In genomic region chr10:50910861-50911410, GRCm38 (mm10) we compare ENCODE assay signal across 9 mouse cellular contexts. TPM values are rescaled to one million over a fixed set of nuclear protein-coding genes. Genes with fewer than 3 reads are reported as not detected.
A peak's percentile ranks its signal among the peaks of the same experiment; 100 is the strongest.
DNase-seq lines count a peak whose midpoint lies in the region; ATAC-seq and TF ChIP-seq lines count a peak whose summit lies in the region.
"Had no signal": no experiment of that assay in that cellular context is flagged by ENCODE, and none has a peak within 500 bp of the region (broad histone marks: within the 10 kb centered on the region; RNA-seq: fewer than 3 reads in every experiment).

No protein-coding gene starts in this region.

- peak overlapping the region; percentile 28 for H3K4me3 ChIP-seq in heart, embryonic 16.5 days (ENCODE audit: low read length)
- peak overlapping the region; percentile 39 for H3K4me3 ChIP-seq in embryonic facial prominence, embryonic 10.5 days
- peak overlapping the region; percentile 15 for H3K4me3 ChIP-seq in intestine, embryonic 14.5 days (ENCODE audit: low read depth, low read length)
- H3K4me3 ChIP-seq in midbrain, postnatal 0 days (ENCODE audit: low read depth, low read length): peak overlapping the region; percentile 15; the same call in 1 of the 2 replicates
- H3K4me3 ChIP-seq in cerebellum, adult 2 months (replicated peaks; ENCODE audit: insufficient read depth, low read depth, low read length): no peak overlapping the region

- H3K9ac ChIP-seq in heart, embryonic 16.5 days (ENCODE audit: low read length): no peak overlapping the region
- no peak overlapping the region for H3K9ac ChIP-seq in intestine, embryonic 14.5 days (ENCODE audit: low read length)
- no peak overlapping the region for H3K9ac ChIP-seq in midbrain, postnatal 0 days (replicated peaks; ENCODE audit: low read length, poor library complexity, severe bottlenecking)

- H3K27ac ChIP-seq in heart, embryonic 16.5 days (ENCODE audit: low read length): no peak overlapping the region
- H3K27ac ChIP-seq in embryonic facial prominence, embryonic 10.5 days (replicated peaks): no peak overlapping the region
- H3K27ac ChIP-seq in intestine, embryonic 14.5 days (ENCODE audit: low read depth): no peak overlapping the region
- H3K27ac ChIP-seq in midbrain, postnatal 0 days (ENCODE audit: low read depth, low read length): no peak overlapping the region
- H3K27ac ChIP-seq in cerebellum, adult 2 months (ENCODE audit: insufficient read depth, low read length): no peak overlapping the region

- intact Hi-C loops in heart, postnatal 36 days (cut with DNase I): no loop called here

- H3K4me2 ChIP-seq in heart, embryonic 16.5 days (ENCODE audit: low read depth, low read length): peak overlapping the region; percentile 53
- peak overlapping the region; percentile 37 for H3K4me2 ChIP-seq in intestine, embryonic 14.5 days (ENCODE audit: low read length)
- H3K4me2 ChIP-seq in midbrain, postnatal 0 days (ENCODE audit: low read depth, low read length, poor library complexity, severe bottlenecking): peak overlapping the region; percentile 23

- no peaks in the 10 kb centered on the region for H3K9me3 ChIP-seq in heart, embryonic 16.5 days (replicated peaks; ENCODE audit: control insufficient read depth, low read length)
- no peaks in the 10 kb centered on the region for H3K9me3 ChIP-seq in embryonic facial prominence, embryonic 10.5 days
- no peaks in the 10 kb centered on the region for H3K9me3 ChIP-seq in intestine, embryonic 14.5 days (ENCODE audit: control insufficient read depth, low read length)
- H3K9me3 ChIP-seq in midbrain, postnatal 0 days (ENCODE audit: low read length): no peaks in the 10 kb centered on the region

- no peaks in the 10 kb centered on the region for H3K36me3 ChIP-seq in heart, embryonic 16.5 days (ENCODE audit: control insufficient read depth, insufficient read depth)
- H3K36me3 ChIP-seq in embryonic facial prominence, embryonic 10.5 days (replicated peaks): no peaks in the 10 kb centered on the region
- H3K36me3 ChIP-seq in intestine, embryonic 14.5 days (ENCODE audit: control insufficient read depth, insufficient read depth, low read length): no peaks in the 10 kb centered on the region
- H3K36me3 ChIP-seq in midbrain, postnatal 0 days (ENCODE audit: insufficient read depth, low read length): no peaks in the 10 kb centered on the region

- peaks cover 57% of the 10 kb centered on the region for H3K27me3 ChIP-seq in heart, embryonic 16.5 days (ENCODE audit: control insufficient read depth, insufficient read depth, low read length)
- H3K27me3 ChIP-seq in embryonic facial prominence, embryonic 10.5 days (replicated peaks; ENCODE audit: low read depth, poor library complexity, severe bottlenecking): peaks cover 80% of the 10 kb centered on the region
- H3K27me3 ChIP-seq in intestine, embryonic 14.5 days (replicated peaks; ENCODE audit: control insufficient read depth, insufficient read depth, low read length): peaks cover 77% of the 10 kb centered on the region
- peaks cover 68% of the 10 kb centered on the region for H3K27me3 ChIP-seq in midbrain, postnatal 0 days (ENCODE audit: insufficient read depth, low read length)
- peaks cover 4% of the 10 kb centered on the region; the same call in 1 of the 2 replicates for H3K27me3 ChIP-seq in cerebellum, adult 2 months (ENCODE audit: control insufficient read depth, insufficient read depth, low read length)

- no peaks in the 10 kb centered on the region for H3K4me1 ChIP-seq in heart, embryonic 16.5 days (ENCODE audit: control insufficient read depth, insufficient read depth, low read length)
- H3K4me1 ChIP-seq in embryonic facial prominence, embryonic 10.5 days: peaks cover 8% of the 10 kb centered on the region
- H3K4me1 ChIP-seq in intestine, embryonic 14.5 days (replicated peaks; ENCODE audit: control insufficient read depth, insufficient read depth, low read length): no peaks in the 10 kb centered on the region; the same call in 1 of the 2 replicates
- no peaks in the 10 kb centered on the region for H3K4me1 ChIP-seq in midbrain, postnatal 0 days (ENCODE audit: insufficient read depth, low read length)
- H3K4me1 ChIP-seq in cerebellum, adult 2 months (ENCODE audit: control insufficient read depth, insufficient read depth, low read length): no peaks in the 10 kb centered on the region

- no peak for DNase-seq in heart, postnatal 36 days
- peak; percentile 54 for DNase-seq in embryonic facial prominence, embryonic 10.5 days (ENCODE audit: low spot score)
- DNase-seq in intestine, embryonic 14.5 days (ENCODE audit: low spot score): no peak
- DNase-seq in midbrain, postnatal 0 days (ENCODE audit: low spot score): no peak
- no peak for DNase-seq in cerebellum, postnatal 25 days
- DNase-seq in cerebellum, adult 18-20 months: no peak
- DNase-seq in cerebellum, adult 2 months: no peak

- no peak for TF ChIP-seq CTCF in midbrain, postnatal 0 days (IDR thresholded peaks at IDR 0.05)
- no peak for TF ChIP-seq CTCF in cerebellum, adult 2 months (IDR thresholded peaks at IDR 0.05; ENCODE audit: borderline replicate concordance, insufficient read depth, low read depth, low read length)

- 8% methylated on average over 12 of the region's 12 CpGs for WGBS in heart, embryonic 16.5 days
- 3% methylated on average over 12 of the region's 12 CpGs for WGBS in embryonic facial prominence, embryonic 10.5 days
- 7% methylated on average over 12 of the region's 12 CpGs for WGBS in intestine, embryonic 14.5 days
- WGBS in midbrain, postnatal 0 days: 2% methylated on average over 12 of the region's 12 CpGs
- 6% methylated on average over 12 of the region's 12 CpGs for WGBS in cerebellum, adult 2 months

- no peak for ATAC-seq in heart, embryonic 16.5 days (replicated peaks; ENCODE audit: extremely low read depth, insufficient read depth, low FRiP score)
- ATAC-seq in intestine, embryonic 14.5 days (replicated peaks; ENCODE audit: low FRiP score, low TSS enrichment, low read depth): peak; percentile 74
- 0 out of 2 replicates have a peak, but pooled peaks have one; percentile 60 for ATAC-seq in midbrain, postnatal 0 days (ENCODE audit: low FRiP score)

- no peak for TF ChIP-seq POLR2A in cerebellum, adult 2 months (IDR thresholded peaks at IDR 0.05; ENCODE audit: borderline replicate concordance, insufficient read depth, low read length)

RNA-seq across cellular contexts. Expression of gene Sim1, which starts 16.4 kb away (rescaled TPM):
- polyA plus RNA-seq in heart, embryonic 16.5 days (2015; fragmentation: Nextera tagmentation; extraction: Ambion mirVana): not detected in 2 replicates
- not detected for total RNA-seq in heart, postnatal 36 days (2021)
- 0.47 and 0.81 TPM in 2 replicates for polyA plus RNA-seq in embryonic facial prominence, embryonic 10.5 days (2016; fragmentation: Nextera tagmentation; extraction: Ambion mirVana)
- 0.05 TPM in 1 of 2 replicates, not detected in the other for polyA plus RNA-seq in intestine, embryonic 14.5 days (2014; fragmentation: Nextera tagmentation; extraction: Ambion mirVana)
- total RNA-seq in midbrain, postnatal 0 days (2014; rRNA removed): 1.6 and 2.5 TPM in 2 replicates
- 0.96 and 2.1 TPM in 2 replicates for polyA plus RNA-seq in midbrain, postnatal 0 days (2015; fragmentation: Nextera tagmentation; extraction: Ambion mirVana)
- polyA plus RNA-seq in cerebellum, adult 2 months (2012; rRNA removed): not detected in 2 replicates
- total RNA-seq: layer of hippocampus, adult 18-20 months had no signal
